Mouse (Mus musculus) embryo, embryonic 11.5 days (tissue): ENCODE measurements around the gene Acer1.
A peak's percentile ranks its signal among the peaks of the same experiment; 100 is the strongest.

Experiments used
- DNase-seq: peaks from one replicate; pipeline ENCODE4 v3.0.0-alpha.2; 2012; ENCODE audit warnings: low read depth, low spot score

Gene Acer1

DNA sequence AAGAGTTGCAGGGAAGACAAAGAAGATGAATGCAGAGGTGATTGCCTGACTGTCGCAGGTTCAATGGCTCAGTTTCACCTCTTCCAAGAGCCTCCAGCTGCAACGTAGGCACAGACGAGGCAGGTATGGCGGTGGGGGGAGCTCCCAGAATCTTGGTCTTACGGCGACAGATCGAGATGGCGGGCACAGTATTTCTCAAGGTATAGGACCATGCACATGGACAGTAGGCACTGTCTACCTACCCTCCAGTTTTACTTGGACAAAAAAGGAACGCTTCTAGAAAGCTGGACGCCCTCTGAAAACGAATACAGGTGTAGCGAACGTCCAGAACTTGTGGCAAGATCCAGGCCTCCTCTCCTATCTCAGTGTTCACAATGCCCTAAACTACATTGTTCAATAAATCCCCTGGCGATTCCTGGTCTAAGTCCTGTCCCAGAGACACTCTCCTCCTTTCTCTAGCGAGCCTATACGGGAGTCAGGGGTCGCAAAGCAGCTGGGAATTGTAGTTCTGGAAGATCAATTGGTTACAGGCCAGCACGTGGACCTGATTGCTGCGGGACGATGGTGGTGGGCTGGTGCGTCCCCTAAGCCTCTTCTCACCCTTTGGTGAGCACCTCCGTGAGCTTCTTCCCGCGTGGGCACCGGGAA, 7.7 kb upstream of the Acer1 start:
- DNase-seq = peak; percentile 73

DNA sequence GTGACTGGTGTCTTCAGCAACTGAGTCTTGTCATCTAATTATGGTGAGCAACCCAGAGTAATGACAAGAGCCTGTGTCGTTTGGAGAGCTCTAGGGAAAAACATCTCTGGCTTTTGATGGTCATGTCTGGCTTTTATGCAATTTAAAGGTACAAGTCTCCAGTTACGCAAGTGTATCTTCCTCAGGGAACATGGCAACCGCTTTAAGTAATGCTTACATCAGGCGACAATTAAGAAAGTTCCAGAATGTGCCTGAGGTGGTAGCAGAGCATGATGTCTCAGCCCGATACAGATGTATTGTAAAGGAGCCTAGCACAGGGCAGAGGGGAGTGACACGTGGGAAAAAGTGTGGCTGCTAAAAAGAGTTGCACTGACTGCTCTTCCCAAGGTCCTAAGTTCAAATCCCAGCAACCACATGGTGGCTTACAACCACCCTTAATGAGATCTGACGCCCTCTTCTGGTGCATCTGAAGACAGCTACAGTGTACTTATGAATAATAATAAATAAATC, 7.0 kb upstream of the Acer1 start:
- no peak for DNase-seq

DNA sequence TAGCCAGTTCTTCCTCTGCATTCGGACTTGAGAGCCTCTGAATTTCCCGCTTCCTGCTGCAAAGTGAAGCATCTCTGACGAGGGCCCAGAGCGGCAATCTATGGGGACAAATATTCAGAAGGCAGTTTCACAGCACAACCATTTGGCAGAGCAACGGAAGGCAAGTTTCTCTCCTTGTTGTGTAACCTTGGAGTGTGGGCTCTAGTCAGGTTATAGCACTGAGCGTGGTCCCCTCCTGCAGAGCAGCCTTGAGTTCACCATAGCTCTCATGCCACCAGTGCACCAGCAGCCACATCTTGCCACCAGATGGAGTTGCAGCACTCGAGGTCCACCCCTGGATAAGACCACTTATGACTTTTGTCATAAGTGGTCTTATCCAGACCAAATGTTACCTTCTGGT, 6.5 kb upstream of the Acer1 start:
- no peak for DNase-seq

DNA sequence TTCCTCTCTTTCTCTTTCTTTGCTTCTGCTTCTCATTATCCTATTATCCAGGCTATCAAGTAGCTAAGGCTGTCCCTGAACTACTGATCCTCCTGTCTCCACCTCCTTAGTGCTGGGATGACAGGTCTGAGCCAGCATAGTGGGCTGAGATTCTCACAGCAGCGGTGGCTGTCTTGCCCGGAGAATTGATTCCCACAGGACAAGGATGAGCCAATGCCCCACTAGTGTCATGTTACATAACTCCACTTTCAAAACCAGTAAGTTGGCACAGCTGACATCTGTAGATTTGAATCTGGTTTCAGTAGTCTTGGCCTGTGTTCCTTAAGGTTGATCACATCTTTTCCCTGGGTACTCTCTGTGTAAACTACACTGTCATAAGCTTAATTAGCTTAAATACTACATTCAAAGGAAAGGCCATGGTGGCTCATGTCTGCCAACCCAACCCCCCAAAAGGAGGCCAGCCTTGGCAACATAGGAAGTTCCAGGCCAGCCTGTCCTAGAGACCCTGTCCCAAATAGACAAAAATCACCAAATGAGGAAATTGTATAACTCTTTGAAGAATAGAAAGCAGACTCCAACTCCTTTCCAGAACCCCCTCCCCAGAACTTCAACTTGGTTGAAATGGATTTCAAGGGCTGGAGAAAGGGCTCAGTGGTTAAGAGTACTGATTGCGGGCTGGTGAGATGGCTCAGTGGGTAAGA, 4.3 kb upstream of the Acer1 start:
- DNase-seq = no peak

DNA sequence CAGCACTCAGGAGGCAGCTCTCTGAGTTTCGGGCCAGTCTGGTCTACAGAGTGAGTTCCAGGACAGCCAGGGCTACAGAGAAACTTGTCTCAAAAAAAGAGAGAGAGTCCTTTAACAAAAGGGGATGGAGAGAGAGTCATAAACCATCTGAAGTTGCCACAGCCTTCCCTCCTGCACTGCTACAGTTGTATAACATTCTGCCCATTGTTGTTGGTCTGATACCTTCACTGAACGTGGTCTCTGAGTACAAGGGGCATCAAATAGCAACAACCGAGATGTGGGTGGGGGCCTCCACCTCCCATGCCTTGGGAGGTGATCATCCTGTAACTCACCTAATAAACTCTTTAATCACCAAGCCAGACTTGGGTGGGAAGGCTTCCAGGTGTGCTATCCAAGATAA, 3.7 kb upstream of the Acer1 start:
- no peak for DNase-seq

DNA sequence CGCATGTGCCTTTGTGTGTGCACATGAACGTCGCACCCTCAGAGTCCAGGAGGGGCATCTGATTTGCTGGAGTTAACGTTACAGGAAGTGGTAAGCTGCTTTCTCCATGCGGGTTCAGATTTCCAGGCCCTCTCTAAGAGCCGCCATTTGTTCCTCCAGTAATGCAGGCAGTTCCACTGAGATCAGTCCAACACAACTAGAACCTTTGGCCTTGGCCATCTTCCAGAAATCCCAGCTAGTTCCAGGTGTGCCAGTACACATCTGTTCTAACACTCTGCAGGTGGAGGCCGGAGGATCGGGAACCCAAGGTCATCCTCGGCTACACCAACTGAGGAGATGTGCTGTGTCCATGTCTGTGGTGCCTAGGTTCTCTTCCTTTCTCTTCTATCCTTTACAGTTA, 3.0 kb upstream of the Acer1 start:
- no peak for DNase-seq

DNA sequence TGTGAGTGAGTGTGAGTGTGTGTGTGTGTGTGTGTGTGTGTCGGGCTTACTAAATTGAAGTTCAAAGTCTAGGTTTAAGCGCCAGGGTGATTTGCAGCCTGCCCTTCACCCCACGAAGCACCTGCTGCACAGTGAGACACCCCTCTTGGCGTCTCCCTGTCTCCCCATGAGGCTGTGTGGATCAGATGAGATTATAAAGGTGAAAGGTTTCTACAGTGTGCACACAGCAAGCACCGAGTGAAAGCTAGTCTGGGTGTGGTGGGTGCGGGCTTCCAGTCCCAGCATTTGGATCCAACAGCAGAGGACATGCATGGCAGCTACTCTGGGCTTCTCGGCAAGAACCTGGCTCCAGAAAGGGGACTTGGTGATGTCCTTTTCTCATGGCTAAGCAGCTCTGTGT, 877 bp downstream of the Acer1 start:
- no peak for DNase-seq

DNA sequence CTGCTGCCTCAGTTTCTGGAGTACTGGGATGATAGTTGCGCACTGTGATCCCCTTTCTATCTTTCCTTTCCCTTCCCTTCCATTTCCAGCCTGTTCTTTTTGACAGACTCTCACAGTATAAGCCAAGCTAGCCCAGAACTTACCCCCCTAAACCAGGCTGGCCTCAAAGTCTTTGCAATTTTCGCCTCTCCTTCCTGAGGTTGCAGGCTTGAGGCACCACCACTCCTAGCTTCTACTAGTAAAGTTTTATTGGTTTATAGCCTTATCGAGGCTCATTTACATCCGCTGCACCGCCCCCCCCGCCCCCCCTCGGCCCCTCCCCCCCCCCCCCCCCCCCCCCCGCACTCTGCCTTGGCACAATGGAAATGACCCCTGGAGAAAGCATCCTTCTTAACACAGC, 2.4 kb downstream of the Acer1 start:
- DNase-seq = no peak

DNA sequence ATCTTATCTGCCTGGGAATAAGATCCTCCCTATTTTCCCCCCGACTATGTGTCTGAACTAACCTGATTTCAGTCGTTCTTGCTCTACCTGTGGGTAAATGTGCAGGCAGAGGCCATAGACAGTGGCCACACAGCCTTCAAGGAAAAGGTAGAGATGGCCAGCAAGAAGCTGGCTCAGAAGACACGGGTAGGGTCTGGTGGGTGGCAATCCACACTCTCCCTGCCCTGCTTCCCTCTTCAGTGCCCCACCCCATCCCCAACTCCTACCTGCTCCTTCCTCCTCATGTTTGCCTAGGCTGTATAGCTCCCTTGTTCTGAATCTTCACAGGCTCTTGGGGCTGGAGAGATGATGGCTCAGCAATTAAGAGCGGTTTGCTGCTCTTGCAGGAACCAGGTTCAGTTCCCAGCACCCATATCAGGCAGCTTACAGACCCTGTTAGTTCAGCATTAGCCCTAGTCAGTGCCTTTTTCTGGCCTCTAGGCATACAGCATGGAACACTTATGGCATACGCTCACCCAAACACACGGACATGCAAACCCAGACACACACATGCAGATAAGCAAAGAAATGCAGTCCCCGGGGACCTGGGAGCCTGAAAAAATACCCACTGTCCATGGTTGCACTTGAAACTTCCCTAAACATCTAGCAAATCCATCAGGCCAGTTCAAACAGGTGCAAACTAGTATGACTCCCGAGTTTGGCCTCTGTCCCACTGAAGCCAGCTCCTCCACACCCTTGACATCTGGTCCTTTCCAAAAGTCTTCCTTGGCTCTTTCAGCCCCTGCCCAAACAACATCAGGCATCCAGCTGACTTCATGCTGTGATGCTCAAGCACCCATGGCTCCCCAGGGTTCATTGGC, 5.2 kb downstream of the Acer1 start:
- no peak for DNase-seq

DNA sequence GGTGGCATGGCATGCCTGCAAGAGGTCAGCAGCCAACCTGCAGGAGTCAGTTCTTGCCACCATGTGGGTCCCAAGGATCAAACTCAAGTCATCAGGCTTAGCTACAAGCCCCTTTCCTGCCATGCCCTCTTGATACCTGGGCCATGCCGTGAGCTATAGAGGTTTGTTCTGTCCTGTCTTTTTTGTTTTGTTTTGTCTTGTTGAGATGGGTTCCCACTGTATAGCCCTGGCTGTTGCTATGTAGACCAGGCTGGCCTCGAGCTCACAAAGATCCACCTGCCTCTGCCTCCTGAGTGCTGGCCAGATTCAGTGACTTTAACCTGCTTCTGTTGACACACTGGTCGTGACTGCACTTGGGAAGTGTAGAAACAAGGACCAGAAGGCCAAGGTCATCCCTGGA, 6.5 kb downstream of the Acer1 start:
- no peak for DNase-seq

DNA sequence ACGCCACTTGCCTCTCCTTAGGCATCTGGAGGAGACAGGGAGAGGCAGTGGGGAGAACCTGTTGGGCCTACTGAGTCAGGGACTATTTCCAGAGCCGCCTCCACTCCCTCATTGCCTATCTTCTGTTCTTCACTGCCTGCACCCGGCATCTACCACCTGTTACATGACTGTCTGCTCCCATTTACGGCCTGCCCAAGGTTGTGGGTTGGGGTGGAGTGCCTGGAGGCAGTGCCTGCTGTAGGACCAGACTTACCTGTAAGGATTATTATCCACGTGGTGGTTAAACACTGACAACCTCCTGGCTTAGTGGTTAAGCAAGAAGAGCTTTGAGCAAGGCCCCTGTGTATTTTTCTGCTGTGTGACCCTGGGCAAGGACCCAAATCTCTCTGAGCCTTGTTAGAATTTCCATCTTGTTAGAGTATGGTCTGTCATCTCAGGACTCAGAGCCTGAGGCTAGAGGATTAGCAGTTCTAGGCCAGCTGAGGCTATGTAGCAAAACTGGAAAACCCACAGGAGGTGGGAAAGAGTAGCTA, 7.2 kb downstream of the Acer1 start:
- DNase-seq = no peak

DNA sequence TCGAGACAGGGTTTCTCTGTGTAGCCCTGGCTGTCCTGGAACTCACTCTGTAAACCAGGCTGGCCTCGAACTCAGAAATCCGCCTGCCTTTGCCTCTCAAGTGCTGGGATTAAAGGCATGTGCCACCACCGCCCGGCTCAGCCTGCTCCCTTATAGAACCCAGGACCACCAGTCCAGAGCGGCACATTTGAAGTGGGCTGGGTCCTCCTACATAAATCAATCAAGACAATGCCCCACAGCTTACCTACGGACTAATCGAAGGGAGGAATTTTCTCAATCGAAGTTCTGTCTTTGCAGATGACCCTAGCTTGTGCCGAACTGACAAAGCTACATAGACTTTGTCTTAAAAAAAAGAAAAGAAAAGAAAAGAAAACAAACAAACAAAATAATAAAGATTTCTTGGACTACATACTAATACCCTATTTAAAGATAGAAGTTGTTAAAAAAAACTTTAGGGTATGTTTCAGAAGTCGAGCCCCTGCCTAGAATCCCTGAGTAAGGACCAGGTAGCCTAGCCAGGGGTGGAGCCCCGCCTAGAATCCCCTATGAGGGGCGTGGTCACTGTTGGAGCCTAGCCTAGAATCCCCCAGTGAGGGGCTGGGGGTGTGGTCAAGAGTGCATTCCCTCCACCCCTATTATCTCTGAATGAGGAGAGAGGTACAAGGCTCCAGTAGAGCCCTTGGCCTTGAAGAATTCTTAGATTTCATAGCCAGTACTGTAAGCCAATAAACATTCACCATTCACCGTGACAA, 7.8 kb downstream of the Acer1 start:
- no peak for DNase-seq

DNA sequence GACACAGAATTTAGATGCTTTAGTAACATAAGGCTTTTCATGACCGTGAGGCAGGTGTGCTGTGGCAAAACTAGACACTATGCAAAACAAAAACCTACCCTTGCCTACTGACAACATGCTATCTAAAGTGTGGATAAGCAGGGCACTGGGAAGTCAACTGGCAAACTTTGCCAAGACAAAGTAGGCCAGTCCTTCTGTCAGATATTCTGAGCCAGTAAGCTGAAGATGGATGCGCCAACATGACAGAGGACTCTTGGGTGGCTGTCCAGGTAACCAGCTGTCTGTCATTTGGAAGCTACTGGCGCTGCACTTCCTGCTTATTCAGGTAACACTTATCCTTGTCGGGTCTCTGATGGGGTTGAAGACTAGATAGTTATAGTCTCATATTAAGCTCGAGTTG, 11.8 kb downstream of the Acer1 start:
- no peak for DNase-seq

DNA sequence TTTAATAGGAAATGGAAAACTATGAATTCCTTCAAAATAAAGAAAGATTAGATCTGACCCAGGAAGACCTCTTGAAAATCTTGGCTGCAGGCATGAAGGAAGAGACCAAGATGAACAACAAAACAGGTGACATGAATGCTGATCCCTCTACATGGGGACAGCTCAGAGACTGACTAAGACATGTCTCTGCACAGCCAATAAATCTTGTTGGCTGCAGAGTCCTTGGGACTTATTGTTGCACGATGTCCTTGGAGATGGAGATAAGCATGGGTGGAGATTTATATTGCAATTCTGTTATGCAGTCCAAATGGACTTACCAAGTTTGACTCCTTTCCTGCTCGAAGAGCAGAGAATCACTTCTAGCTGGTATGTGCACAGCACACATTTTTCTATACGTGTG, 12.6 kb downstream of the Acer1 start:
- no peak for DNase-seq

DNA sequence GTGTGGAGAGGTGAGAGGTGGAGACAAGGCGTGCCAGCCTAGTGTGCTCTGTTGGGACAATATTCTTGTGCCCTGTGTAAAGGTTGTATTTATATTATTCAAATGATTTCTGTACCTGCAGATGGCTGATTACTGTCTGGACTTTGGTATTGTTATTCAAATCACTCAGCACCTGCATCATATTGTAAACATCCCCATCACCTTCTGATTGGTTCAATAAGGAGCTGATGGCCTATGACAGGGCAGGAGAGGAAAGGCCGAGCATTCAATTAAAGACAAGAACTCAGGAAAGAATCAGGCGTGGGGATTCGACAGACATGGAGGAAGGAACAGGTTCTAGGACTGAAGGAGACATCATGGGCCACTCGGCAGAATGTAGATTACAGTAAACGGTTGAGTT, 18.3 kb downstream of the Acer1 start:
- no peak for DNase-seq

DNA sequence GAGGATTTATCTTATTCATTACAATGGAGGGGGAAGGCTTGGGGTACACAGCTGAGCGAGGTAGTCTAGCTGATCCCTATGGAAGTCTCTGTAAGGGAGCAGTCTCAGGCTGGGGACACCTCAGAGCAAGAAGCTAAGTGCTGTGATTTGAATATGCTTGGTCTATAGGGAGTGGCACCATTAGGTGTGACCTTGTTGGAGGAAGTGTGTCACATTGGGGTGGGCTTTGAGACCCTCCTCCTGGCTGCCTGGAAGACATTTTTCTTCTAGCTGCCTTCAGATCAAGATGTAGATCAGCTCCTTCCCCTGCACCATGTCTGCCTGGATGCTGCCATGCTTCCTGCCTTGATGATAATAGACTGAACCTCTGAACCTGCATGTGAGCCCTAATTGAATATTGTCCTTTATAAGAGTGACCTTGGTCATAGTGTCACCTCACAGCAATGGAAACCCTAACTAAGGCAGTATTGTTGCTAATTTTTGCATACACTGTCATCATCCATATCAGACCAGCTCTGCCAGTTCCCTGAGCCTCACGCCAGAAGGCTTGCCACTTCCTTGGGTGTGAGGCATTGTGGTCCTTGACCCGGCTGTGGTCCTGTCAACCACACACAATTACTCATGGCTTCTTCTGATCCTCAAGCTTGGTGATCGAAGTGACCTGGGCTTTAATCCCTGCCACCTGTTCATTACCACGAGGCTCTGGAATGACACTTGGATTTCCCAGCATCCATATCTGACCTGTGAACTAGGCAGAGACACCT, 19.1 kb downstream of the Acer1 start:
- DNase-seq = no peak

DNA sequence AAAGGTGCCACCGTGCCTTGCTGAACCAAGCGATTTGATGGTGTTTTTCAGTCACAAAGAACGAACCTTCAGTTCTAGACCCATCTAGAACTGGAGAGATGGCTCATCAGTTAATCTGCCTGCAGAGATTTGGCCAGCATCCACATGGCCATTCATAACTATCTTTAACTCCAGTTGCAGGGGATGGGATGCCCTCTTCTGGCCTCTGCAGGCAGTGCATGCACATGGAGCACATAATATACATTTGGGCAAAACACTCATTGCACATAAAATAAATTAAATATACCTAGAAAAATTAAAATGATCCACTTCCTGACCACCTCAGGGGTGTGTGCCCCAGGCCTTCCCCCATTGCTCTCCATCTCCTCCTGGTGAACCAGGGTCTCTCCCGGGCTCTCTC, 20.0 kb downstream of the Acer1 start:
- no peak for DNase-seq

DNA sequence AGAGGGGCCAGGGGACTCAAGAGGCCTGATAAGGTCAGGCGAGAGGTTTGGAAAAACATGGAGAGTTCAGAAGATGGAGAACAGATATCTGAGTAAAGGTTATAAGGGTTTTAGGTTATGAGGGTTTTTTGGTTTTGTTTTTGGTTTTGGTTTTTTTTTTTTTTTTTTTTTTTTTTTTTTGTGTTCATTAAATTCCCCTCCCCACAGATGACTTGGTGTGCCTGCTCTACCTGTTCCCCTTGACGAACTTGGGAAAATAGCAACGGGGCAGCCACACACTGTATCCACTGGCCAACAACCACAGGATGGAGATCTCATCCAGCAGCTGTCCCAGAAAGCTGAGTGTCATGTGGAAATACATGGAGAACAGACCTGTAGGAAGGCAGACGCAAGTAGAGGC, 23.3 kb downstream of the Acer1 start:
- no peak for DNase-seq

DNA sequence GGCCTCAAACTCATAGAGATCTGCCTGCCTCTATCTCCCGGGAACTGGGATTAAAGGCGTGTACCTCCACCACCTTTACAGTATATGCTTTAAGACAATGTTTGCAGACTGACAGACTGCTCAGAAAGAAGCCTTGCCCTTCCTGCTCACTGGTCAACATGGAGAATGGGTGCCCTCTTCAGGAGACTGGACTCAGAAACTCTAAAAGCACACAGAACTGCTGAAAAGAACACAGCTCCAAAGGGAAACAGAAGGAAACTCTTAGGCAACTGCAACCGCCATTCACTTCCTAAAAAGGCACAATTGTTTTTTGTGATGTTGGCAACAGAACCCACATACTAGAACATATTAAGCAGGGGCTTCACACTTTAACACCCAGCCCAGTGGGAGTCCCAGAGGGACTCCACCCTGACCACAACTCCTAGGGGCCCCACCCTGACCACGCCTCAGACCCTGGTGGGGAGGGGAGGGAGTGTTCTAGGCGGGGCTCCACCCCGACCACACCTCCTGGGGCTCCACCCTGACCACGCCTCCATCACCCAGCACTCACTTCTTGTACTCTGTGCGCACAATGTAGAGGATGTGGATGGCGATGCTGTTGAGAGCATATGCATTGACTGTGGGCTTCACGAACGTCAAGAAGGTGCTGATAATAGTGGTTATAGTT, 24.0 kb downstream of the Acer1 start:
- DNase-seq = peak; percentile 13

DNA sequence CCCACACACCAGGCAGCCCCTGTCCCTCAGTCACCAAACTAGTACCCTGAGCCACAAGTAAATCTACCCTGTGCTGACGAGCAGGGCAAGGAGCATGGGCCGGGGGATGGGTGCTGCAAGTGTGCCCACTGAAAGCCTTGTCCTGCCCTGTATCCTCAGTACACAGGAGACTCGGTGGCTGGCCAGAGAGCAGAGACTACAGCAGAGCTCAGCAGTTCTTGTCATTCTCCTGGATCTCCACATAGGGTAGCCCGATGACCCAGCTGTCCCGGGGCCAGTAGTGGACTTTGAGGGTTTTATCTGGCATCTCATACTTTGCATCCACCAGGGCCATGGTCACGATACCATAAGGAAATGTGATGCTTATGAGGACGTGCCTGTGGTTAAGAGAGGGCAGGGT, 27.1 kb downstream of the Acer1 start:
- no peak for DNase-seq
